Mouse (Mus musculus) lung, postnatal 0 days (tissue): ENCODE measurements around the gene Vmn1r36.
"Not testable (repeated sequence)": the region's sequence is repeated elsewhere in the genome, so short reads cannot be mapped to it uniquely, and the experiment has no call there.

Source experiments
- CTCF ChIP-seq: IDR thresholded peaks from 2 replicates; pipeline ENCODE4 v1.5.1; 2016; ENCODE audit warnings: antibody characterized with exemption, mild to moderate bottlenecking
- EP300 ChIP-seq: IDR thresholded peaks from 2 replicates; pipeline ENCODE4 v1.6.1; 2016; ENCODE audit warnings: antibody characterized with exemption, mild to moderate bottlenecking, control low read depth

DNA sequence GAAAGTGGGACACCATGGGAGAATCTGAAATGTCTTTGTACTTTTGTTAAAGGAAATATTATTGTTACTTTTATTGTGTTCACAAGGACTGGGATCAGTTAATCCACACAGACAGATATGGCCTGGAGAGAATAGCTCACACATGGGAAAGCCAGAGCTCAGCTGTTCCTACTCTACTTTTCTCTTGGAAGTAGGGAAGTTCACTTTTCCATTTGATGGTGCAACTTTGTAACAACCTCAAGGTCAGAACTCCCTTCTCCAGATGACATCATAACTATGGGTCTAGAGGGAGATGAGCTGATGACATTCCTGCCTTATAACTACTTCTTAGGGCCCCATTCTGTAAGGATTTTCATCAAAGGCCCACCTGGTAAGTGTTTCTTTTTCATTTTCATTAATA lies 10.1 kb upstream of the Vmn1r36 start, which contains the start of gene Vmn1r37:
- not testable (repeated sequence) for TF ChIP-seq CTCF, EP300
